Mouse (Mus musculus) E14TG2a.4 (cell line): ENCODE data around the gene Ralgds.
"Not testable (repeated sequence)": the region's sequence is repeated elsewhere in the genome, so short reads cannot be mapped to it uniquely, and the experiment has no call there.

Source experiments
- H3K27me3 ChIP-seq: 2 replicates; pipeline ENCODE4 v1.6.1; 2014; ENCODE audit warnings: low read length, control low read depth; ENCODE audit not compliant: insufficient read depth
- H3K36me3 ChIP-seq: 2 replicates; pipeline ENCODE4 v1.6.1; 2014; ENCODE audit warnings: low read length, control low read depth; ENCODE audit not compliant: insufficient read depth
- H3K4me1 ChIP-seq: replicated peaks from 2 replicates; pipeline ENCODE4 v1.6.1; 2014; ENCODE audit warnings: low read depth, low read length, control low read depth
- H3K4me3 ChIP-seq: replicated peaks from 2 replicates; pipeline ENCODE4 v1.5.1; 2014; ENCODE audit warnings: mild to moderate bottlenecking, low read length
- H3K9me3 ChIP-seq: 2 replicates; pipeline ENCODE4 v1.6.1; 2014; ENCODE audit warnings: low read length, control low read depth
- CTCF ChIP-seq: conservative IDR thresholded peaks from 2 replicates; pipeline ENCODE4 v1.5.1; 2014; ENCODE audit warnings: low read length
- NANOG ChIP-seq: IDR thresholded peaks from 2 replicates; pipeline ENCODE4 v1.6.1; 2014; ENCODE audit warnings: borderline replicate concordance, low read length, mixed read lengths
- POU5F1 ChIP-seq: IDR thresholded peaks from 2 replicates; pipeline ENCODE4 v1.6.1; 2014; ENCODE audit warnings: low read length, borderline replicate concordance

Gene Ralgds

GRCm38 (mm10) chr2:28470591-28470990, 42.3 kb upstream of the Ralgds start:
- Histone ChIP-seq H3K4me3 (peak overlapping the region; percentile 99), H3K27me3 (no peaks in the 10 kb centered on the region)
- no peak for TF ChIP-seq POU5F1
- no peak for TF ChIP-seq NANOG
- TF ChIP-seq CTCF = no peak

GRCm38 (mm10) chr2:28472011-28472410, 40.9 kb upstream of the Ralgds start:
- Histone ChIP-seq H3K4me1 (peaks cover 49% of the 10 kb centered on the region), H3K36me3 (peaks cover 41% of the 10 kb centered on the region)
- not testable (repeated sequence) for H3K9me3 ChIP-seq, H3K27me3 ChIP-seq, H3K4me3 ChIP-seq

More at GRCm38 (mm10) chr2:28470591-28470990, 42.3 kb upstream of the Ralgds start:
- H3K4me1 ChIP-seq = peaks cover 57% of the 10 kb centered on the region
- peaks cover 41% of the 10 kb centered on the region for H3K36me3 ChIP-seq
- no peaks in the 10 kb centered on the region for H3K9me3 ChIP-seq

DNA sequence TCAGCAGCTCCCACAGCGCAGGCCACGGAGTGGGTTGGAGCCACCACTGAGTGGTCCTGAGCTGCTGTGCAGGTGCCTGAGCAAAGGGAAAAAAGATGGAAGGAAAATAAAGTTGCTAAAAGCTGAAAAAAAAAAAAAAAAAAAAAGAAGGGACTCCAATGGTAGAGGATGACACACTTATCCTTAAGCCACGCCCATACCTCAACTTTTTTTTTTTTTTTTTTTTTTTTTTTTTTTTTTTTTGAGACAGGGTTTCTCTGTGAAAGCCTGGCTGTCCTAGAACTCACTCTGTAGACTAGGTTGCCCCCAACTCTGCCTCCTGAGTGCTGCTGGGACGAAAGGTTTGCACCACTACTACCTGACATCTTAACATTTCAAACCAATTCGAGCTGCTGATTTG, 34.9 kb upstream of the Ralgds start:
- H3K27me3 ChIP-seq, H3K9me3 ChIP-seq, H3K36me3 ChIP-seq, H3K4me3 ChIP-seq: not testable (repeated sequence)
- peaks cover 31% of the 10 kb centered on the region for H3K4me1 ChIP-seq

DNA sequence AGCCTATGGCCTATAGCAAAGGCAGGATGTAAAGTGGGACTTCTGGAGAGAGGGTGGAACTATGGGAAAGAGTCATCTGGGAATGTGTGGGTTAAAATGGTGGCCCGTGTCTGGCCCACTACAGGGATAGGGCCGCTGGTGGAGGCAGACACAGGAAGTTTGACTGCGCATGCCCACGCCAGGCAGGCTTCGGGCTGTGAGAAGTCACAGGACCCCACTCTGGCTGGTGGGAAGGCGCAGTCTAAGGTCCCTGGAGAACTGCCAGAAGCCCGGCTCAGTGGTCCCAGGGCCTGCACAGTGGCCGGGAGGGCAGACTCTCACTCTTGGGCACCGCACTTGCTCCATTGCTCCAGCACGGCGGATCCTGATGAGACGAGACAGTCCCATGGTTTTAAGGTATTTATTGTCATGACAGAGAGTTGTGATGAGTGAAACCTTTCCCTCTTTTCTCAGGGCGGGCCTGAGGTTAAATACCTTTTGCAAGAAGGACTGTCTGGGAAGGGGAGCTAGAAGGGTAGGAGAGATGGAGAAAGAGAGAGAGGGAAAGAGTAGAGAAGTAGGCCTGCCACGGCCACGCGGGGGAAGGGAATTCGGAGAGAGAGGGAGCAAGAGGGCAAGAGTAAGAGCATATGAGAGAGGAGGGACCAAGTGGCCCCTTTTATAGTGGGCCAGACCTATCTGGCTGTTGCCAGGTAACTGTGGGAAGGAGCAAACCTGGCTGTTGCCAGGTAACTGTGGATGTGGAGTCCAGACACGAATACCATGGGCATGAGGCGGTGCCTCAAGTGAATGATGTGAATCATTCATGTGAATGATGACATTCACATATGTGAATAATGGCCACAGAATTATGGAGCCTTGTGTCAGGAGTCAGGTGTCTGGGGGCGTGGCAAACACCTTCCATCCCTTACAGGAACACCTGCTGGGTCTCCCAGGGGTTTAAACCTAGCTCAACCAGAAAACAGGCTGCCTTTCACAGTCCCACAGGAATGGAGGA, 33.4 kb upstream of the Ralgds start:
- Histone ChIP-seq H3K27me3 (no peaks in the 10 kb centered on the region), H3K4me3 (peak overlapping the region; percentile 75), H3K36me3 (peaks cover 6% of the 10 kb centered on the region; the same call in 1 of the 2 replicates), H3K4me1 (peaks cover 28% of the 10 kb centered on the region), H3K9me3 (no peaks in the 10 kb centered on the region)
- TF ChIP-seq NANOG (no peak), POU5F1 (no peak), CTCF (no peak)

DNA sequence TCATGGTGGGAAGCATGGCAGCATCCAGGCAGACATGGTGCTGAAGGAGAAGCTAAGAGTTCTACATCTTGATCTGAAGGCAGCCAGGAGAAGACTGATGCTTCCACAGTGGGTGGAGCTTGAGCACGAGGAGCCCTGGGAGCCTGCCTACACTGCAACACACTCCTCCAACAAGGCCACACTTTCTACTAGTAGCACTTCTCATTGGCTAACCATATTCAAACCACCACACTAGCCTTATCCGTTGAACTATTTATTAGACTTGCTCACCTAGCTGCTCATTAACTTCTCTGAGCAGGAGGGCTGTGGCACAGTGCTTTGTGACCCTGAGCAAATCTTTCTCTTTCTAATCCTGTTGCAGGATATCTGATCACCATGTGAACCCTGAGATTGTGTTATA, 29.1 kb upstream of the Ralgds start:
- Histone ChIP-seq H3K4me1 (peaks cover 16% of the 10 kb centered on the region), H3K9me3 (peaks cover 3% of the 10 kb centered on the region; the same call in 1 of the 2 replicates), H3K27me3 (no peaks in the 10 kb centered on the region), H3K4me3 (no peak overlapping the region), H3K36me3 (peaks cover 6% of the 10 kb centered on the region; the same call in 1 of the 2 replicates)
- TF ChIP-seq NANOG (no peak), CTCF (no peak), POU5F1 (no peak)

DNA sequence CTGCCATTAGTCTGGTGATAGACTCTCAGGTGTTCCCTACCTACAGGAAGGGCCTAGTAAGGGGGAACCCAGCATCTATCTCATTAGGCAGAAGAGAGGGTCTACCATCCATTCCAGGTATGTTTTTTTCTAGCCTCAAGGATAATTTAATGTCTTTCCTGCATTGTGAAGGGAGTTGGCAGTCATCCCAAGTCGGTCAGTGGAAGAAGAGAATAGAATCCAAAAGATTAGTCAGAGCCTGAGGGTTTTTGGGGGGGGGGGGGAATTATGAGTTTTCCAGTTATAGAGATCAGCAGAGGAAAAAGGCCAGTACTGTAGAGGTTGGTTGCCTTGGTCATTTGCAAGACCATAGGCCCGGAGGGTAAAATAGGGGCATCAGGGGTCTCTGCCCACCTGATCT, 18.4 kb upstream of the Ralgds start:
- peaks cover 16% of the 10 kb centered on the region for H3K4me1 ChIP-seq
- TF ChIP-seq CTCF = no peak
- no peak for TF ChIP-seq POU5F1
- TF ChIP-seq NANOG = no peak
- peaks cover 36% of the 10 kb centered on the region for H3K9me3 ChIP-seq
- H3K4me3 ChIP-seq = no peak overlapping the region
- H3K27me3 ChIP-seq = no peaks in the 10 kb centered on the region
- H3K36me3 ChIP-seq = no peaks in the 10 kb centered on the region

DNA sequence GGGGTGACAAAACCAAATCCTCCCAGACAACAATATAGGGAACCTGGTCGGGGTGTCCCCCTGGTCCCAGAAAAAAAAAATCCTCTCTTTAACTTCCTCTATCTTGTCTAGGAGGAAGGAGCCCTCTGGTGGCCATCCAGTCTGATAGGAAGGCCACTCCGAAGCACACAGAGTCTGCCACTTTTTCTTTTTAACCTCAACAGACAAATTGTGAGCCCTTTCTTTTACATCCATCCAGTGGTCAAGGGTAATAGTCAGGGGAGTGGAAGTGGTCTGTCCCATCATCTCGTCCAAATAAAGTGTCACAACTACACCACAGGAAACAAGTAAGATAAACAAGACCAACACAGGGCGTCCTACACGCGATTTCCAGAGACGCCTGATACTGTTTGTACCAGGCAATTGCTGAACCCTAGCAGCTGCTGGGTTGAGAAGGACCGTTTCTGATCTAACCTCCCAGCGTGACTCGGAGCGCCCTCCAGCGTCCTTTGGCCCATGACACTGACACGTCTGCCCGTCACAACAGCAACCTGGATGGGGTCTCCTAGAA, 17.6 kb upstream of the Ralgds start:
- Histone ChIP-seq H3K27me3 (no peaks in the 10 kb centered on the region), H3K36me3 (no peaks in the 10 kb centered on the region)

GRCm38 (mm10) chr2:28495801-28496595, 16.9 kb upstream of the Ralgds start:
- no peak overlapping the region for H3K4me3 ChIP-seq
- H3K36me3 ChIP-seq = no peaks in the 10 kb centered on the region
- no peaks in the 10 kb centered on the region for H3K27me3 ChIP-seq
- H3K9me3 ChIP-seq = peaks cover 36% of the 10 kb centered on the region
- TF ChIP-seq NANOG (no peak), POU5F1 (no peak), CTCF (no peak)
- peaks cover 20% of the 10 kb centered on the region for H3K4me1 ChIP-seq

More for the DNA sequence above, 17.6 kb upstream of the Ralgds start:
- no peak for TF ChIP-seq POU5F1
- no peak for TF ChIP-seq NANOG
- no peak for TF ChIP-seq CTCF
- H3K4me3 ChIP-seq = no peak overlapping the region
- H3K9me3 ChIP-seq = peaks cover 36% of the 10 kb centered on the region
- H3K4me1 ChIP-seq = peaks cover 20% of the 10 kb centered on the region

GRCm38 (mm10) chr2:28496671-28497070, 16.3 kb upstream of the Ralgds start, which contains the start of gene Gbgt1:
TSS of gene Gbgt1 (plus strand) at chr2:28496891.
- no peaks in the 10 kb centered on the region for H3K36me3 ChIP-seq
- H3K9me3 ChIP-seq = peaks cover 36% of the 10 kb centered on the region
- H3K4me3 ChIP-seq = peak within 1 kb of the TSS; percentile 37; the same call in 1 of the 2 replicates
- H3K4me1 ChIP-seq = peaks cover 20% of the 10 kb centered on the region
- no peaks in the 10 kb centered on the region for H3K27me3 ChIP-seq
- no peak for TF ChIP-seq CTCF
- no peak for TF ChIP-seq NANOG
- TF ChIP-seq POU5F1 = no peak
